ENCODE assay signal across 9 mouse cellular contexts in the genomic region with DNA sequence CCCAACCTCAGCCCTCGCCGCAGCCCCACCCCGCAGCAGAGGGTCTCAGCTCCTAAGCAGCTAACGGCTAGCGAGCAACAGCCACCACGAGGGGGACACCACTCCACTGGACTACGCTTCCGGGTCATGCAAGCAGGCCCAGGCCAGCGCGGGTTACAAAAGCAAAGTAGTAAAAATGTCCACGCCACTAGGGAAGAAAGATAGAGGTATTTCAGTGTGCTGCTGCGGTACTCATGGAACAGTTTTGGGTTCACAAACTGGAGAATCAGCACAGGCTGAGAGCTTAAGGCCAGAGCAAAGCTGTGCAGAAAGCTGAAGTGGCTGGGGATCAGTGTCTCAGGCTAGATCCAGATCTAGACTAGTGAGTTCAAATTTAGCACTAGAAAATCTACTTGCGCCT. TPM values are rescaled to one million over a fixed set of nuclear protein-coding genes. Genes with fewer than 3 reads are reported as not detected.
DNase-seq lines count a peak whose midpoint lies in the region; ATAC-seq lines count a peak whose summit lies in the region.
"Had no signal": no experiment of that assay in that cellular context is flagged by ENCODE, and none has a peak within 500 bp of the region (broad histone marks: within the 10 kb centered on the region; RNA-seq: fewer than 3 reads in every experiment).

No protein-coding gene starts in this region.

- intact Hi-C loops in heart, postnatal 36 days (cut with DNase I) = no loop called here

- WGBS in heart, embryonic 16.5 days = 11% methylated on average over 13 of the region's 13 CpGs
- 1% methylated on average over 13 of the region's 13 CpGs for WGBS in embryonic facial prominence, embryonic 11.5 days
- WGBS in intestine, embryonic 16.5 days = 6% methylated on average over 13 of the region's 13 CpGs
- WGBS in neural tube, embryonic 11.5 days = under 1% methylated on average over 13 of the region's 13 CpGs

- H3K9ac ChIP-seq in heart, embryonic 16.5 days (ENCODE audit: low read length) = 0 out of 2 replicates have a peak overlapping the region, but pooled peaks have one; percentile 21
- H3K9ac ChIP-seq in embryonic facial prominence, embryonic 11.5 days (replicated peaks; ENCODE audit: low read length) = peak overlapping the region; percentile 57
- no peak overlapping the region for H3K9ac ChIP-seq in intestine, embryonic 16.5 days (ENCODE audit: low read depth, low read length)
- H3K9ac ChIP-seq in neural tube, embryonic 11.5 days (ENCODE audit: low read length) = no peak overlapping the region

- no peaks in the 10 kb centered on the region for H3K36me3 ChIP-seq in heart, embryonic 16.5 days (ENCODE audit: control insufficient read depth, insufficient read depth)
- no peaks in the 10 kb centered on the region for H3K36me3 ChIP-seq in embryonic facial prominence, embryonic 11.5 days (replicated peaks; ENCODE audit: control insufficient read depth, insufficient read depth, low read depth, low read length)
- no peaks in the 10 kb centered on the region for H3K36me3 ChIP-seq in intestine, embryonic 16.5 days (ENCODE audit: control insufficient read depth, insufficient read depth, low read length)
- H3K36me3 ChIP-seq in neural tube, embryonic 11.5 days (ENCODE audit: control insufficient read depth, insufficient read depth, low read length) = no peaks in the 10 kb centered on the region

- peak overlapping the region; percentile 77 for H3K4me2 ChIP-seq in heart, embryonic 16.5 days (ENCODE audit: low read depth, low read length)
- peak overlapping the region; percentile 79 for H3K4me2 ChIP-seq in embryonic facial prominence, embryonic 11.5 days (ENCODE audit: low read depth, low read length)
- H3K4me2 ChIP-seq in intestine, embryonic 16.5 days (ENCODE audit: low read depth, low read length) = peak overlapping the region; percentile 85
- peak overlapping the region; percentile 53 for H3K4me2 ChIP-seq in neural tube, embryonic 11.5 days (ENCODE audit: low read depth)

- no peak for DNase-seq in heart, postnatal 36 days
- peak; percentile 61 for DNase-seq in embryonic facial prominence, embryonic 11.5 days (ENCODE audit: low spot score)
- peak; percentile 43 for DNase-seq in neural tube, embryonic 11.5 days (ENCODE audit: low spot score)
- DNase-seq in adrenal gland, postnatal 14 days = no peak
- no peak for DNase-seq in cerebellum, adult 18-20 months

- no peak overlapping the region for H3K27ac ChIP-seq in heart, embryonic 16.5 days (ENCODE audit: low read length)
- no peak overlapping the region for H3K27ac ChIP-seq in embryonic facial prominence, embryonic 11.5 days (replicated peaks; ENCODE audit: low read depth, low read length)
- no peak overlapping the region for H3K27ac ChIP-seq in intestine, embryonic 16.5 days (ENCODE audit: low read length)
- H3K27ac ChIP-seq in neural tube, embryonic 11.5 days (ENCODE audit: low read depth, low read length) = no peak overlapping the region

- H3K4me1 ChIP-seq in heart, embryonic 16.5 days (ENCODE audit: control insufficient read depth, insufficient read depth, low read length) = peaks cover 17% of the 10 kb centered on the region
- H3K4me1 ChIP-seq in embryonic facial prominence, embryonic 11.5 days (ENCODE audit: control insufficient read depth, insufficient read depth, low read length) = no peaks in the 10 kb centered on the region; the same call in 1 of the 2 replicates
- H3K4me1 ChIP-seq in intestine, embryonic 16.5 days (ENCODE audit: control insufficient read depth, insufficient read depth, low read length) = peaks cover 17% of the 10 kb centered on the region
- H3K4me1 ChIP-seq in neural tube, embryonic 11.5 days (ENCODE audit: control insufficient read depth, insufficient read depth, low read length) = peaks cover 6% of the 10 kb centered on the region

- no peaks in the 10 kb centered on the region for H3K9me3 ChIP-seq in heart, embryonic 16.5 days (replicated peaks; ENCODE audit: control insufficient read depth, low read length)
- H3K9me3 ChIP-seq in embryonic facial prominence, embryonic 11.5 days (replicated peaks; ENCODE audit: control insufficient read depth, low read length) = no peaks in the 10 kb centered on the region
- H3K9me3 ChIP-seq in intestine, embryonic 16.5 days (ENCODE audit: control insufficient read depth, low read length) = no peaks in the 10 kb centered on the region
- no peaks in the 10 kb centered on the region for H3K9me3 ChIP-seq in neural tube, embryonic 11.5 days (ENCODE audit: control insufficient read depth, low read length)

- peak overlapping the region; percentile 51 for H3K4me3 ChIP-seq in heart, embryonic 16.5 days (ENCODE audit: low read length)
- H3K4me3 ChIP-seq in embryonic facial prominence, embryonic 11.5 days (ENCODE audit: low read depth, low read length) = peak overlapping the region; percentile 39
- peak overlapping the region; percentile 48 for H3K4me3 ChIP-seq in intestine, embryonic 16.5 days (ENCODE audit: low read length)
- H3K4me3 ChIP-seq in neural tube, embryonic 11.5 days (ENCODE audit: low read depth, low read length) = peak overlapping the region; percentile 31; the same call in 1 of the 2 replicates

- H3K27me3 ChIP-seq in heart, embryonic 16.5 days (ENCODE audit: control insufficient read depth, insufficient read depth, low read length) = peaks cover 97% of the 10 kb centered on the region
- peaks cover 75% of the 10 kb centered on the region for H3K27me3 ChIP-seq in embryonic facial prominence, embryonic 11.5 days (ENCODE audit: control insufficient read depth, insufficient read depth, low read length)
- peaks cover 95% of the 10 kb centered on the region for H3K27me3 ChIP-seq in intestine, embryonic 16.5 days (replicated peaks; ENCODE audit: control insufficient read depth, insufficient read depth, low read length)
- H3K27me3 ChIP-seq in neural tube, embryonic 11.5 days (ENCODE audit: control insufficient read depth, insufficient read depth, low read length) = peaks cover 97% of the 10 kb centered on the region

- no peak for ATAC-seq in heart, embryonic 16.5 days (replicated peaks; ENCODE audit: extremely low read depth, insufficient read depth, low FRiP score)
- ATAC-seq in embryonic facial prominence, embryonic 11.5 days (replicated peaks; ENCODE audit: insufficient number of reproducible peaks, low FRiP score, low TSS enrichment, low read depth) = no peak
- no peak for ATAC-seq in intestine, embryonic 16.5 days
- no peak for ATAC-seq in neural tube, embryonic 11.5 days (ENCODE audit: insufficient read depth, low FRiP score, low TSS enrichment)
- ATAC-seq in erythroblast, adult 5-6 weeks (replicated peaks; ENCODE audit: low FRiP score, poor library complexity, severe bottlenecking) = no peak

RNA-seq across cellular contexts. Expression of a gene that starts 3.0 kb away (rescaled TPM):
- not detected in 2 replicates for polyA plus RNA-seq in heart, embryonic 16.5 days (2015; fragmentation: Nextera tagmentation; extraction: Ambion mirVana)
- not detected for total RNA-seq in heart, postnatal 36 days (2021)
- polyA plus RNA-seq in embryonic facial prominence, embryonic 11.5 days (2014; fragmentation: Nextera tagmentation; extraction: Ambion mirVana) = 2.2 and 2.6 TPM in 2 replicates
- polyA plus RNA-seq in intestine, embryonic 16.5 days (2015; fragmentation: Nextera tagmentation; extraction: Ambion mirVana) = not detected in 2 replicates
- polyA plus RNA-seq in neural tube, embryonic 11.5 days (2014; fragmentation: Nextera tagmentation; extraction: Ambion mirVana) = not detected in 2 replicates
- total RNA-seq in erythroblast, adult 5-6 weeks (2015; ENCODE audit: low replicate concordance) = not detected in 2 replicates
- total RNA-seq in erythroblast, adult 5-6 weeks (2017; ENCODE audit: low replicate concordance) = not detected in 2 replicates
- total RNA-seq in adrenal gland, postnatal 14 days (2021) = not detected in 2 replicates

RNA-seq across cellular contexts. Expression of a gene that starts 52.1 kb away (rescaled TPM):
- not detected in 2 replicates for polyA plus RNA-seq in heart, embryonic 16.5 days (2015; fragmentation: Nextera tagmentation; extraction: Ambion mirVana)
- total RNA-seq in heart, postnatal 36 days (2021) = not detected
- not detected in 2 replicates for polyA plus RNA-seq in embryonic facial prominence, embryonic 11.5 days (2014; fragmentation: Nextera tagmentation; extraction: Ambion mirVana)
- not detected in 2 replicates for polyA plus RNA-seq in intestine, embryonic 16.5 days (2015; fragmentation: Nextera tagmentation; extraction: Ambion mirVana)
- polyA plus RNA-seq in neural tube, embryonic 11.5 days (2014; fragmentation: Nextera tagmentation; extraction: Ambion mirVana) = not detected in 2 replicates
- total RNA-seq in erythroblast, adult 5-6 weeks (2015; ENCODE audit: low replicate concordance) = not detected in 2 replicates
- not detected in 2 replicates for total RNA-seq in erythroblast, adult 5-6 weeks (2017; ENCODE audit: low replicate concordance)
- not detected in 2 replicates for total RNA-seq in adrenal gland, postnatal 14 days (2021)
- total RNA-seq: left cerebral cortex, postnatal 25 days had no signal

Comparison
In these comparisons a context has a peak if more than half of its experiments do, and no peak if none do; other contexts are left out.
1. H3K9ac ChIP-seq: peak in heart, embryonic 16.5 days (single experiment) and embryonic facial prominence, embryonic 11.5 days (single experiment); none in intestine, embryonic 16.5 days (single experiment) and neural tube, embryonic 11.5 days (single experiment).
2. DNase-seq: peak in embryonic facial prominence, embryonic 11.5 days (single experiment) and neural tube, embryonic 11.5 days (single experiment); none in heart, postnatal 36 days (0 of 2), adrenal gland, postnatal 14 days (single experiment) and cerebellum, adult 18-20 months (0 of 2).
3. Peak in every context shown above with its lines, with median percentiles within 50 percentile points of each other: H3K4me2 ChIP-seq and H3K4me3 ChIP-seq.